Mouse (Mus musculus) neural tube, embryonic 13.5 days (tissue): ENCODE results near the gene I830077J02Rik. TPM values are rescaled to one million over a fixed set of nuclear protein-coding genes. Genes with fewer than 3 reads are reported as not detected.

Experiments
- ATAC-seq: fragments of 200-750 bp; cut with Nextera tagmentation; 2 replicates; pipeline ENCODE4 v1.8.0; 2017; ENCODE audit warnings: low read depth, mild to moderate bottlenecking, moderate TSS enrichment, moderate library complexity
- H3K27ac ChIP-seq: fragments of 300-500 bp; sonication (generic); replicated peaks from 2 replicates; pipeline ENCODE4 v1.5.1; 2015; ENCODE audit warnings: moderate library complexity, mild to moderate bottlenecking, inconsistent platforms
- H3K27me3 ChIP-seq: fragments of 300-500 bp; sonication (generic); 2 replicates; pipeline ENCODE4 v1.6.1; 2015; ENCODE audit warnings: mild to moderate bottlenecking, inconsistent platforms
- H3K36me3 ChIP-seq: fragments of 300-500 bp; sonication (generic); 2 replicates; pipeline ENCODE4 v1.6.1; 2015; ENCODE audit warnings: mild to moderate bottlenecking, inconsistent platforms
- H3K4me1 ChIP-seq: fragments of 300-500 bp; sonication (generic); replicated peaks from 2 replicates; pipeline ENCODE4 v1.6.1; 2015; ENCODE audit warnings: inconsistent platforms
- H3K4me2 ChIP-seq: fragments of 300-500 bp; sonication (generic); 2 replicates; pipeline ENCODE4 v1.6.1; 2015; ENCODE audit warnings: inconsistent platforms, mild to moderate bottlenecking, moderate library complexity
- H3K4me3 ChIP-seq: fragments of 300-500 bp; sonication (generic); 2 replicates; pipeline ENCODE4 v1.5.1; 2015; ENCODE audit warnings: mild to moderate bottlenecking, inconsistent platforms
- H3K9ac ChIP-seq: fragments of 300-500 bp; sonication (generic); 2 replicates; pipeline ENCODE4 v1.6.1; 2015; ENCODE audit warnings: moderate library complexity, mild to moderate bottlenecking, inconsistent platforms
- H3K9me3 ChIP-seq: fragments of 300-500 bp; sonication (generic); 2 replicates; pipeline ENCODE4 v1.6.1; 2016; ENCODE audit warnings: inconsistent platforms
- WGBS: fragments of 180-500 bp; shearing (Covaris S2); methylation state at CpG from one replicate; pipeline ENCODE4 v1.1.7; 2015; 5-methylcytosine and 5-hydroxymethylcytosine counted together
- polyA plus RNA-seq: library from polyadenylated mRNA; unstranded; fragments of >200 nt; fragmentation: Nextera tagmentation; extraction: Ambion mirVana; gene quantifications from 2 replicates; pipeline ENCODE4 v1.2.1, GENCODE M21; 2015

Gene I830077J02Rik
- polyA plus RNA-seq, 1 experiment from 2014 or later, result 0.21 TPM

DNA sequence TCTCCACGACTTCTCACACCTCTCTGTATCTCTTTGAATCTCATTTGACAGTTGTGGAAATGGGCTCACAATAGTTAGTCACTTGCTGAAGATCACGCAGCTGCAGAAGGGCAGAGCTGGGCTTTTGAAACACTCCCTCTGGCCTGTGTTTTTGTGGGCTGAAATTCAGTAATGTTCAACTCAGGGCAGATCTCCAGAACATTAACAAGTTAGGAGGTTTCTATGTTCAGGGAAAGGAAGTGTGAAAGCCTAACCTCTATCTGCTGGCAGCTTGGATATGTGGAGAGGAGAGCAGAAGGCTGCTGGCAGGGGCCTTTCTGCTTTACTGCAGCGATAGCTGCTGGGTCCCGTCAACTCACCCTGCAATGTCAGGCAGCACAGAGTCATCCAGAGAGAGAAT, 42.2 kb downstream of the I830077J02Rik start:
- H3K27ac ChIP-seq, result no peak overlapping the region
- H3K9me3 ChIP-seq, result no peaks in the 10 kb centered on the region
- no peaks in the 10 kb centered on the region for H3K27me3 ChIP-seq
- no peak overlapping the region for H3K9ac ChIP-seq
- WGBS, result 73% methylated on average over 4 of the region's 4 CpGs
- H3K4me3 ChIP-seq, result no peak overlapping the region
- H3K36me3 ChIP-seq, result no peaks in the 10 kb centered on the region
- no peak overlapping the region for H3K4me2 ChIP-seq
- no peak for ATAC-seq
- H3K4me1 ChIP-seq, result 0 out of 2 replicates have a peak, but pooled peaks cover 7% of the 10 kb centered on the region

DNA sequence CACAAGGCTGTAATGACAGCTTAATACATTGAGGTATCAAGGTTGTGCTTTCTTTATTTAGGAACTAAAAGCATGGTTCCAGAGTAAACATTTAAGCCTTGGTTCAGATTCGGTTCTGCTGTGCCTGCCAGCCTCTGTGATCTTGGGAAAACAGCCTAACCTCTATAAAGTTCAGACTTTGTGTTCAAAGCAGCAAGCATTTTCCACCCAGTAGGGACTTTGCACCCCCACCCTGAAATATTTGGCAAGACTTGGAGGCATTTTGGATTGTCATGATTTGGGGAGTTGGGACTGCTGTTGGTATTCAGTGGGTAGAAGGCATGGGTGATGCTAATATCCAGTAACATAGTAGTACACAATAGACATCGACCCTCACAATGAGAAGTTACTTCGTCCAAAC, 43.5 kb downstream of the I830077J02Rik start:
- H3K9ac ChIP-seq, result no peak overlapping the region
- no peak overlapping the region for H3K27ac ChIP-seq
- no peak for ATAC-seq
- H3K4me2 ChIP-seq, result no peak overlapping the region
- H3K4me1 ChIP-seq, result no peaks in the 10 kb centered on the region
- H3K9me3 ChIP-seq, result no peaks in the 10 kb centered on the region
- WGBS, result 81% methylated on average over 3 of the region's 3 CpGs
- no peaks in the 10 kb centered on the region for H3K36me3 ChIP-seq
- H3K27me3 ChIP-seq, result no peaks in the 10 kb centered on the region
- H3K4me3 ChIP-seq, result no peak overlapping the region

DNA sequence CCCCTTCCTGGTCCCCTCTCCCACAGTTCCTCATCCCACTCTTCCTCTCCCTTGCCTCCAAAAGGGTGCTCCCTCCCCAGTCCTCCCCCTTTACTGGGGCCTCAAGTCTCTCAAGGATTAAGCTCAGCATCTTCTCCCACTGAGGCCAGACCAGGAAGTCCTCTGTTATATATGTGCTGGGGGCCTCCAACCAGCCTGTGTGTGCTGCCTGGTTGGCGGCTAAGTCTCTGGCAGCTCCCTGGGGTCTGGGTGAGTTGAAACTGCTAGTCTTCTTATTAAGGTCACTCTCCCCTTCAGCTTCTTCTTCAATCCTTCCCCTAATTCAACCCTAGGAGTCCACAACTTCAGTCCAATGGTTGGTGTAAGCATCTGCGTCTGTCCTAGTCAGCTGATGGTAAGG, 49.4 kb downstream of the I830077J02Rik start:
- Histone ChIP-seq H3K27me3 (no peaks in the 10 kb centered on the region), H3K36me3 (no peaks in the 10 kb centered on the region), H3K4me1 (no peaks in the 10 kb centered on the region), H3K9me3 (no peaks in the 10 kb centered on the region), H3K9ac (no peak overlapping the region), H3K27ac (no peak overlapping the region), H3K4me2 (no peak overlapping the region), H3K4me3 (no peak overlapping the region)
- no peak for ATAC-seq
- WGBS, result 97% methylated on average over 2 of the region's 2 CpGs

DNA sequence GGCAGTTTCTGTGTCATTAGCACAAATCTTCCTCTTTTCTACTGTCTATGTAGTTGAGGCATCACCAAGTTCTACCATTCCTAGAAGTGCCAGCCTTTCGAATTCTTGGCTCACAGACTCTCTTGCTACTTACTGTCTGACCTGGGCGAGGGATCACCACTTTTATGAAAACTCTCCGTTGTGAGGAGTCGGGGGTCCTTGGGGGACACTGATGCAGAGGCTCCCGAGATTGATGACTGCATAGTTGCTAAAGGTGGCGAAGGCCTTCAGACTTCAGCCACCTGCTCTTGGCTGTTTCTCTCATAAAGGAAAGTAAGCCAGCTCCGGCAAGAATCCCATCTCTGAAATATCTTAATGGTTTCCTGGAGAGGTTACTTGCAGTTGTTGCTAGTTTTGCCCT, 50.4 kb downstream of the I830077J02Rik start:
- Histone ChIP-seq H3K4me1 (no peaks in the 10 kb centered on the region), H3K27me3 (no peaks in the 10 kb centered on the region), H3K4me3 (no peak overlapping the region), H3K27ac (no peak overlapping the region), H3K4me2 (no peak overlapping the region), H3K36me3 (no peaks in the 10 kb centered on the region), H3K9me3 (no peaks in the 10 kb centered on the region), H3K9ac (no peak overlapping the region)
- ATAC-seq, result no peak
- 88% methylated on average over 7 of the region's 7 CpGs for WGBS

DNA sequence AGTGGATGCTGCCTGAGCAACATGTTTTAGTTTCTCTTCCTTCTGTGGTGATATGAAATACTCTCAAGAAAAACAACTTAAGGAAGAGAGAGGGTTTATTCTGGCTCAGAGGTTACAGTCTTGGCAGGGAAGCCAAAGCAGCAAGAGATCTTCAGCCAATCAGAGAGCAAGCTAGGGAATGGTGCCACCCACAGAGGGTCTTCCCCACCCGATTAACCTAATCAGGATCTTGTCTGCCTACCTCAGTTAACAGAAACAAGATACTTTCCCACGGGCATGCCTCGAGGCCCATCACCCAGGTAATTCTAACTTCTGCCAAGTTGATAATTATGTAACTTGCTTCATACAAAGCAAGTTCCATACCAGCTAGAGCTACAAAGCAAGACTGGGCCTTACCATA, 52.0 kb downstream of the I830077J02Rik start:
- Histone ChIP-seq H3K9ac (no peak overlapping the region), H3K4me1 (no peaks in the 10 kb centered on the region), H3K27me3 (no peaks in the 10 kb centered on the region), H3K36me3 (no peaks in the 10 kb centered on the region), H3K4me2 (no peak overlapping the region), H3K9me3 (no peaks in the 10 kb centered on the region), H3K4me3 (no peak overlapping the region), H3K27ac (no peak overlapping the region)
- WGBS, result 79% methylated on average over 3 of the region's 3 CpGs
- no peak for ATAC-seq

DNA sequence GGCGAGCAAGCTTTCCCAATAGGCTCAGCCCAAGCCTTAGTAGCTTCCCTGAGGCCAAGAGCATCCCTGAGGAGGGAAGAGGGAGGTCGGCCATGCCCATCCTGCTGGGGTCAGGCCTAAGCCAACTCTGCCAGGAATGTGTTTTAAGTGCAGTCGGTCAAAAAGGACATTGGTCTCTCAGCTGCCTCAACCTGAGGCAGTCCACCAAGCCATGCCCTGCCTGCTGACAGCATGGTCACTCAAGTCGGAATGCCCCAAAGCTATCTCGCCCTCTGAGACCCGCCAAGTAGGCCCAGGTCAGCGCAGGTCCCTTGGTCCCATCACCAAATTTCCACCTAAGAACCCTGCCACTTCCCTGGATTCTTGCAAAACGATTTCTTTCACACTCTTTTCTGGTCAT, 53.7 kb downstream of the I830077J02Rik start:
- Histone ChIP-seq H3K4me1 (no peaks in the 10 kb centered on the region), H3K27me3 (no peaks in the 10 kb centered on the region), H3K9ac (no peak overlapping the region), H3K27ac (no peak overlapping the region), H3K36me3 (no peaks in the 10 kb centered on the region), H3K4me2 (no peak overlapping the region), H3K4me3 (no peak overlapping the region), H3K9me3 (no peaks in the 10 kb centered on the region)
- 85% methylated on average over 8 of the region's 8 CpGs for WGBS
- ATAC-seq, result no peak

DNA sequence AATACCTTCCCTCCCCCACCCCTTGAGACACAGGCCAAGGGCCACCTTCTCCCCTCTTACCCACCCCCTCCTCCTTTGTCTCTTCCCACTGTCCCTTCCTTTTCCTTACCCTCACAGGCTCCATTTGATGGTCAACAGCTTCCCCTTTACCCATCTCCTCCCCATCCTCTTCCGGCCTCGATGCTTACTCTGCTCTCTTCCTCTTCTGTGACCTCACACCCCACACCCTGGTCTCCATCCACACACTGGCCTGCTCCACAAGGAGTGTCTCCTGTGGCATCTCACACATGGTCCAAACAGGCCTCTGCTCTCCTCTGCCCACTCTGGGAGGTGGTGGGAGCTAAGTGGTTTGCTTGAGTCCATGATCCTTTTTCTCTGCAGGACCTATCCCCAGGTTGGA, 54.5 kb downstream of the I830077J02Rik start:
- Histone ChIP-seq H3K27me3 (no peaks in the 10 kb centered on the region), H3K4me1 (no peaks in the 10 kb centered on the region), H3K9me3 (no peaks in the 10 kb centered on the region), H3K36me3 (no peaks in the 10 kb centered on the region), H3K4me2 (no peak overlapping the region), H3K4me3 (no peak overlapping the region), H3K27ac (no peak overlapping the region), H3K9ac (no peak overlapping the region)
- 95% methylated on average over 2 of the region's 2 CpGs for WGBS
- ATAC-seq, result no peak

DNA sequence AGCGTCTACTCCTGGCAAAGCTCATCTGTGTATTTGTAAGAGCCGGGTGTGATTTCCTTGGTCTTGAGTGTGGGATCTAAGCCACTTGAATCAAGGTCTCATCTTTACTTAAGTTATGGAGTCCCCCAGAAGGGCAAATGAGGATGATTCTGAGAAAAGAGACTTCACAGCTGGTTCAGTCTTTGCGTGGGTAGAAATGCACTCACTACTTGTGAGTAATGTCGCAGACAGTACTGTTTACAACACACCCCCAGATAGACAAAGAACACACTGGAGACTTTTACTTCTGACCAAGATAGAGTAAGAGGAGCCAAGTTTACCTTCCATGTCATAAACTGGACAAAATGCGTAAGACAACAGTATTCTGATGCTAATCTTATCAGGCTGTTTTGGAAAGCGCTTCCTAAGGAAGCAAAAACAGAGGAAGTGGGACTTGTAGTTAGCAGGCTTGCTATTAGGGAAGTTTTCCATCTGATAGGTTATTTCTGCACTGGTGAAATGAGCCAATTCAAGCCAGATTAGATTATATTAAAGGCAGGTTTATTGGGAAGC, 55.1 kb downstream of the I830077J02Rik start:
- Histone ChIP-seq H3K4me1 (peaks cover 2% of the 10 kb centered on the region), H3K27me3 (no peaks in the 10 kb centered on the region), H3K4me3 (no peak overlapping the region), H3K9ac (no peak overlapping the region), H3K9me3 (no peaks in the 10 kb centered on the region), H3K27ac (no peak overlapping the region), H3K4me2 (no peak overlapping the region), H3K36me3 (no peaks in the 10 kb centered on the region)
- no peak for ATAC-seq
- 91% methylated on average over 6 of the region's 6 CpGs for WGBS

DNA sequence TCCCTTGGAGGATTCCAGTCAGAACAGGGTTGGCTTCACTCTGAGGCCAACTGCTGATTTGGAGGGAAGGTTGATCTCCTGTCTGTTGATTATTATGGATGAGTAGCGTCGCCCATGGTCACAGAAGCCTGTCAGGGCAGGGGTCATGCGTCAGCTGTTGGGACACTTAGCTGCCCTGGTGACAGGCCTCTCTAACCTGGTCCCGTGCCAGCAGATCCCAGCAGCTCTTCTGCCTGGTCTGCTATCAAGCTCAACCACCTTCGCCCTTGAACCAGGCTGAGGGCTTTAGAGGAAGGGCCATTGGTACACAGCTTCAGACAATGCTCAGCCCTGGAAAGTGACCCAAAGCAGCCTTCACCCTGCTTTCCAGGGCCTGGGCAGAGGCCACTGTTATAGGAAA, 56.4 kb downstream of the I830077J02Rik start:
- Histone ChIP-seq H3K4me3 (no peak overlapping the region), H3K4me2 (no peak overlapping the region), H3K9me3 (no peaks in the 10 kb centered on the region), H3K4me1 (peaks cover 4% of the 10 kb centered on the region), H3K9ac (no peak overlapping the region), H3K27me3 (no peaks in the 10 kb centered on the region), H3K36me3 (no peaks in the 10 kb centered on the region), H3K27ac (no peak overlapping the region)
- no peak for ATAC-seq
- WGBS, result 82% methylated on average over 5 of the region's 5 CpGs

Other genes with a start within 250 kb of the I830077J02Rik start
- 24.9 and 27.2 TPM in 2 replicates for gene Ddx20, start 245.1 kb downstream of the I830077J02Rik start, polyA plus RNA-seq
- gene Inka2, start 228.1 kb downstream of the I830077J02Rik start, polyA plus RNA-seq, result 4.0 and 4.8 TPM in 2 replicates
- gene Rap1a, start 131.3 kb downstream of the I830077J02Rik start, polyA plus RNA-seq, result 92.6 and 105 TPM in 2 replicates
- not detected in 2 replicates for gene Adora3, start 61.8 kb downstream of the I830077J02Rik start, polyA plus RNA-seq
- gene Tmigd3, start 61.8 kb downstream of the I830077J02Rik start, polyA plus RNA-seq, result not detected in 2 replicates
- gene Wdr77, start 26.7 kb upstream of the I830077J02Rik start, polyA plus RNA-seq, result 89.3 and 94.1 TPM in 2 replicates
- gene Atp5f1, start 27.4 kb upstream of the I830077J02Rik start, polyA plus RNA-seq, result 612 and 654 TPM in 2 replicates
- 3.1 and 4.1 TPM in 2 replicates for gene Ovgp1, start 41.0 kb upstream of the I830077J02Rik start, polyA plus RNA-seq
- gene Pifo, start 82.0 kb upstream of the I830077J02Rik start, polyA plus RNA-seq, result 0.52 and 1.5 TPM in 2 replicates
- gene Chil5, start 100.2 kb upstream of the I830077J02Rik start, polyA plus RNA-seq, result not detected in 2 replicates
- gene Chia1, start 180.6 kb upstream of the I830077J02Rik start, polyA plus RNA-seq, result 0.29 and 0.82 TPM in 2 replicates
- not detected in 2 replicates for gene Chil3, start 234.9 kb upstream of the I830077J02Rik start, polyA plus RNA-seq